Mouse (Mus musculus) embryonic facial prominence, embryonic 14.5 days (tissue): ENCODE data around the gene Coro1b. TPM values are rescaled to one million over a fixed set of nuclear protein-coding genes. Genes with fewer than 3 reads are reported as not detected.
A peak's percentile ranks its signal among the peaks of the same experiment; 100 is the strongest.

ENCODE experiments used
- ATAC-seq: fragments of 200-750 bp; cut with Nextera tagmentation; 2 replicates; pipeline ENCODE4 v1.8.0; 2017; ENCODE audit warnings: low read depth, moderate number of reproducible peaks, moderate TSS enrichment
- DNase-seq: peaks from one replicate; pipeline ENCODE4 v3.0.0-alpha.2; 2015; ENCODE audit warnings: low spot score
- H3K27ac ChIP-seq: fragments of 300-500 bp; sonication (generic); replicated peaks from 2 replicates; pipeline ENCODE4 v1.5.1; 2014; ENCODE audit warnings: low read depth, mild to moderate bottlenecking, low read length, moderate library complexity
- H3K27me3 ChIP-seq: fragments of 300-500 bp; sonication (generic); replicated peaks from 2 replicates; pipeline ENCODE4 v1.6.1; 2014; ENCODE audit warnings: low read length; ENCODE audit not compliant: control insufficient read depth, insufficient read depth
- H3K36me3 ChIP-seq: fragments of 300-500 bp; sonication (generic); 2 replicates; pipeline ENCODE4 v1.6.1; 2014; ENCODE audit warnings: low read length, mixed read lengths; ENCODE audit not compliant: control insufficient read depth, insufficient read depth
- H3K4me1 ChIP-seq: fragments of 300-500 bp; sonication (generic); 2 replicates; pipeline ENCODE4 v1.6.1; 2014; ENCODE audit warnings: antibody characterized with exemption, low read length; ENCODE audit not compliant: control insufficient read depth, insufficient read depth
- H3K4me2 ChIP-seq: fragments of 300-500 bp; sonication (generic); 2 replicates; pipeline ENCODE4 v1.6.1; 2014; ENCODE audit warnings: low read depth, mild to moderate bottlenecking, low read length, moderate library complexity, mixed read lengths
- H3K4me3 ChIP-seq: fragments of 300-500 bp; sonication (generic); 2 replicates; pipeline ENCODE4 v1.5.1; 2014; ENCODE audit warnings: low read depth, mild to moderate bottlenecking, low read length
- H3K9ac ChIP-seq: fragments of 300-500 bp; sonication (generic); 2 replicates; pipeline ENCODE4 v1.6.1; 2014; ENCODE audit warnings: low read depth, mild to moderate bottlenecking, low read length, moderate library complexity, mixed read lengths
- H3K9me3 ChIP-seq: fragments of 300-500 bp; sonication (generic); 2 replicates; pipeline ENCODE4 v1.6.1; 2016; ENCODE audit warnings: low read length; ENCODE audit not compliant: control insufficient read depth
- WGBS: fragments of 180-500 bp; shearing (Covaris S2); extraction: QIAGEN DNeasy Blood & Tissue Kit; methylation state at CpG from one replicate; pipeline ENCODE4 v1.1.7; 2014; 5-methylcytosine and 5-hydroxymethylcytosine counted together
- polyA plus RNA-seq: library from polyadenylated mRNA; unstranded; fragments of >200 nt; fragmentation: Nextera tagmentation; extraction: Ambion mirVana; gene quantifications from 2 replicates; pipeline ENCODE4 v1.2.1, GENCODE M21; 2014

The Coro1b gene
- polyA plus RNA-seq, 1 experiment from 2014 or later = 139 TPM

DNA sequence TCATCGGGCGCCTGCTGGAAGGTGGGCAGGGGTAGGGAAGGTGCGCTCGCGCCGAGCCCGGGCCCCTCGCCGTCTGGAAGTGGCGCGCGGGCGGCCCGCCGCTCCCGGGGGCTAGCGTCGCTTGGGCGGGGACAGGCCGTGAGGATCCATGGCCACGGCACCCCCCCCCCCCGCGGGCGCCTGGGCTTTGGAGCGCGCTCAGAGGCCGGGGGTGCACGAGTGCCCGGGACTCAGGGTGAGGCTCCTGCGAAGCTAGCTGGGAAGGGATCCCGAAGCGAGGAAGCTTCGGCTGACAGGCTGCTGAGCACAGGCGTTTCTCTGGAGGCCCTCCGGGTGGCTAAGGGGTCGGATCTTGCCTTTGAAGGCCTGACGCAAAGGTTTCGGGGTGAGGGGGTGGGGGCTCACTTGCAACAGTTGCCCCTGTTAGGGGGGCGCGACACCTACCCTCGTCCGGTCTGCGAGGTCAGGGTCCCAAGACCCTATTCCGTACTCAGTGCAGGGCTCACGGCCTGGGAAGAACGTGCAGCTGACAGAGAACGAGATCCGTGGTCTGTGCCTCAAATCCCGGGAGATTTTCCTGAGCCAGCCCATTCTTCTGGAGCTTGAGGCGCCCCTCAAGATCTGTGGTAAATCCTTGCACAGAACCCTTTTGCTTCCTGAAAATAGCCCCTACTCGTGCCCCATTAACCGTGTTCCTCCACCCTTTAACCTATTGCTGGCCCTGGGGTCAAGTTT, 44.0 kb downstream of the Coro1b start:
- under 1% methylated on average over 20 of the region's 52 CpGs for WGBS
- peak; percentile 53 for DNase-seq
- peaks cover 17% of the 10 kb centered on the region for H3K4me1 ChIP-seq

DNA sequence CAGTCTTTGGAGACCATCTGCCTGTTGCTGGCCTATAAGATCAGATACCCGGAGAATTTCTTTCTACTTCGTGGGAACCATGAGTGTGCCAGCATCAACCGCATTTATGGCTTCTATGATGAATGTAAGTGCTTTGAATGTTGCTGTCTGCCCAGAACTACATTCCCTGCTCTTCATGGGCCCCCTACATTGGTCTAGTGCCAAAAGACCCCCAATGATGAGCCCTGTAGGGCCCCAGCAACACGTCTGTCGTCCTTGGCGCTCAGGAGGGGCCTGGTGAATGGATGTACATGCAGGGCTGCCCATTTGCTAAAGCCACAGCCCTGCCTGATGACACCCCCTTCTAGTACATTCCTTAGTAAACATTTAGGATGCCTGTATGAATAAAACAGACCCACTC, 44.7 kb downstream of the Coro1b start:
- Histone ChIP-seq H3K4me3 (peak overlapping the region; percentile 94), H3K4me2 (peak overlapping the region; percentile 91), H3K36me3 (peaks cover 47% of the 10 kb centered on the region), H3K27ac (no peak overlapping the region), H3K27me3 (no peaks in the 10 kb centered on the region), H3K9ac (peak overlapping the region; percentile 96), H3K4me1 (peaks cover 17% of the 10 kb centered on the region), H3K9me3 (no peaks in the 10 kb centered on the region)
- ATAC-seq = no peak
- no peak for DNase-seq
- WGBS = 64% methylated on average over 6 of the region's 6 CpGs

More for the DNA sequence above, 44.0 kb downstream of the Coro1b start:
- H3K4me3 ChIP-seq = peak overlapping the region; percentile 94
- H3K4me2 ChIP-seq = peak overlapping the region; percentile 91
- H3K27ac ChIP-seq = peak overlapping the region; percentile 91
- peaks cover 42% of the 10 kb centered on the region for H3K36me3 ChIP-seq
- peak overlapping the region; percentile 96 for H3K9ac ChIP-seq
- peak; percentile 45; the same call in 1 of the 2 replicates for ATAC-seq
- no peaks in the 10 kb centered on the region for H3K9me3 ChIP-seq
- no peaks in the 10 kb centered on the region for H3K27me3 ChIP-seq

DNA sequence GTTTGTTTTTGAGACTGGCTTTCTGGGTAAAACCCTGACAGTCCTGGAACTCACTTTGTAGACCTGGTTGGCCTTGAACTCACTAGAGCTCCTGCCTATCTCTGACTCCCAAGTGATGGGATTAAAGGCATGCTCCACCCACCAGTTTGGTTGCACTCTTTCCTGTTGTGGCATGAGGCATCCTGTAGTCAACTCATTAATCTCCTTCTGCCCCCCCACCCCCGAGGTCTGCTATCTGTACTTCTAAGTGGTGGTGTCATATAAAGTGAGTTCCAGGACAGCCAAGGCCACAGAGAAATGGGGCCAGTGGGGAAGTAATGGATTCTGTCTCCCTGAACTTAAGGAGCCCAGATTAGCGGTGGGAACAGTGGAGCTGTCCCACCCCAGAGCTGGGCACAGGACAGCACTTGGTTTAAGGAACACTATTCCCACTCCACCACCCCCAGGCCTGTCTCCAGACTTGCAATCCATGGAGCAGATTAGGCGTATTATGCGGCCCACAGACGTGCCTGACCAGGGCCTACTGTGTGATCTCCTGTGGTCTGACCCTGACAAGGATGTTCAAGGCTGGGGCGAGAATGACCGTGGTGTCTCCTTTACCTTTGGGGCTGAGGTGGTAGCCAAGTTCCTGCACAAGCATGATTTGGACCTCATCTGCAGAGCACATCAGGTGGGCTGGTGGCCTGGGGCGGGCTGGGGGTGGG, 45.8 kb downstream of the Coro1b start:
- H3K36me3 ChIP-seq = peaks cover 58% of the 10 kb centered on the region
- no peaks in the 10 kb centered on the region for H3K27me3 ChIP-seq
- ATAC-seq (no peak), DNase-seq (no peak)
- no peak overlapping the region for H3K4me2 ChIP-seq
- H3K4me1 ChIP-seq = peaks cover 17% of the 10 kb centered on the region
- no peak overlapping the region for H3K27ac ChIP-seq
- WGBS = 87% methylated on average over 8 of the region's 8 CpGs
- H3K4me3 ChIP-seq = no peak overlapping the region
- no peaks in the 10 kb centered on the region for H3K9me3 ChIP-seq
- peak overlapping the region; percentile 6; the same call in 1 of the 2 replicates for H3K9ac ChIP-seq

DNA sequence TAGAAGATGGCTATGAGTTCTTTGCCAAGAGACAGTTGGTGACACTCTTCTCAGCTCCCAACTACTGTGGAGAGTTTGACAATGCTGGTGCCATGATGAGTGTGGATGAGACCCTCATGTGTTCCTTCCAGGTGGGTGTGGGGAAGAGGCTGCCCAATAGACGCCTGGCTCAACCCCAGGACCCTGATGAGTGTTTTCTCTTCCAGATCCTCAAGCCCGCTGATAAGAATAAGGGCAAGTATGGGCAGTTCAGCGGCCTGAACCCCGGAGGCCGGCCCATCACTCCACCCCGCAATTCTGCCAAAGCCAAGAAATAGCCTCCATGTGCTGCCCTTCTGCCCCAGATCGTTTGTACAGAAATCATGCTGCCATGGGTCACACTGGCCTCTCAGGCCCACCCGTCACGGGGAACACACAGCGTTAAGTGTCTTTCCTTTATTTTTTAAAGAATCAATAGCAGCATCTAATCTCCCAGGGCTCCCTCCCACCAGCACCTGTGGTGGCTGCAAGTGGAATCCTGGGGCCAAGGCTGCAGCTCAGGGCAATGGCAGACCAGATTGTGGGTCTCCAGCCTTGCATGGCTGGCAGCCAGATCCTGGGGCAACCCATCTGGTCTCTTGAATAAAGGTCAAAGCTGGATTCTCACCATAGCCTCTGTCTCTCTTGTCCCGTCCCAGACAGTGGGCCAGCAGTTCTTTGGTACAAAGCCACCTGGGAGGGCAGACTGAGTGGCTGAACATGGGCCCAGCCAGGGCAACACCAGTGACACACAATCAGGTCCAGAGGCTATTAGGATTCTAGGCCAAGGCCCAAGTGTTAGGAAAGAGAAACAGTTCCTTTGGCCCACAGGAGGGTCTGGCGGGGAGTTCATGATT, 46.6 kb downstream of the Coro1b start:
- Histone ChIP-seq H3K4me3 (no peak overlapping the region), H3K27ac (no peak overlapping the region), H3K4me2 (no peak overlapping the region), H3K9ac (no peak overlapping the region; the same call in 1 of the 2 replicates), H3K4me1 (peaks cover 17% of the 10 kb centered on the region), H3K9me3 (no peaks in the 10 kb centered on the region), H3K27me3 (no peaks in the 10 kb centered on the region), H3K36me3 (peaks cover 66% of the 10 kb centered on the region)
- DNase-seq = no peak
- no peak for ATAC-seq
- WGBS = 81% methylated on average over 12 of the region's 12 CpGs

DNA sequence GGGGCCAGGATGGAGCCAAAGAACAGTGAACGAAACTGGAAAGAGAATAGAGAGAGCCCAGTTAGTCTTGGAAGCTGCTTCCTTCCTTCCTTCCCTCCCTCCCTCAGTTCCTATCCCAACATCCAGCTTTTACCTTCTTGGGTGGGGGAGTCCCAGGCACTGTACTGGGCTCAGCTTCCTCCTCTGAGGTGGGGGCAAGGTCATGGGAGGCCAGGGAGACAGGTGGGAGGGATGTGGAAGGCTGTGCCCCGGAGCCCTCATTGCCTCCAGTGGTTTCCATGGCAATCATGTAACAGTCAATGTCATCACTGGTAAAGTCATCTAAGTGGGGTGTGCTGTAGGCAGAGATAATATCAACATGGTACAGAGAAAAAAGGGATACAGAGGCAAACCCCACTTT, 47.6 kb downstream of the Coro1b start:
- H3K36me3 ChIP-seq = peaks cover 69% of the 10 kb centered on the region
- H3K4me2 ChIP-seq = no peak overlapping the region
- H3K9me3 ChIP-seq = no peaks in the 10 kb centered on the region
- no peaks in the 10 kb centered on the region for H3K27me3 ChIP-seq
- no peak overlapping the region for H3K4me3 ChIP-seq
- H3K4me1 ChIP-seq = peaks cover 23% of the 10 kb centered on the region
- no peak for DNase-seq
- WGBS = 51% methylated on average over 2 of the region's 2 CpGs
- H3K27ac ChIP-seq = no peak overlapping the region
- ATAC-seq = no peak
- no peak overlapping the region for H3K9ac ChIP-seq

DNA sequence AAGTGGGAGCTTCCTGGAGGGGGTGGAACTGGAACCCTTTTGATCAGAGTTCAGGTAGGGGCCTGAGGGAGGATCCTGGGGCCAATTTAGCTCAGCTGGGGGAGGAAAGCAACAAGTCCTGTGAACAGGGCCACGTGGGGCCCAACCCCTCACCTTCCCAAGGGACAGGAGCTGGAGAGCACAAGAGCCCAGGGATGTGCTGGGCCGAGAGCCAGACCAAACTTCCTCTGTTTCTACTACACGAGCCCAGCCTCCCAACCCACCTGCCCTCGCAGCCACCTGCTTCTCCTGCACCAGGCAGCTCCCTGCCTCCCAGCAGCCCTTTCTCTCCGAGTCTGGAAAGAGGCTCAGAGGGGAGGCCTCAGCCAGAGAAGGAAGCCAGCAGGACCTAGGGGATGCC, 48.1 kb downstream of the Coro1b start:
- Histone ChIP-seq H3K36me3 (peaks cover 69% of the 10 kb centered on the region), H3K4me2 (no peak overlapping the region), H3K4me1 (peaks cover 19% of the 10 kb centered on the region), H3K9ac (no peak overlapping the region), H3K4me3 (no peak overlapping the region), H3K9me3 (no peaks in the 10 kb centered on the region), H3K27ac (no peak overlapping the region), H3K27me3 (no peaks in the 10 kb centered on the region)
- ATAC-seq = no peak
- WGBS = 13% methylated on average over 5 of the region's 5 CpGs
- peak; percentile 74 for DNase-seq

DNA sequence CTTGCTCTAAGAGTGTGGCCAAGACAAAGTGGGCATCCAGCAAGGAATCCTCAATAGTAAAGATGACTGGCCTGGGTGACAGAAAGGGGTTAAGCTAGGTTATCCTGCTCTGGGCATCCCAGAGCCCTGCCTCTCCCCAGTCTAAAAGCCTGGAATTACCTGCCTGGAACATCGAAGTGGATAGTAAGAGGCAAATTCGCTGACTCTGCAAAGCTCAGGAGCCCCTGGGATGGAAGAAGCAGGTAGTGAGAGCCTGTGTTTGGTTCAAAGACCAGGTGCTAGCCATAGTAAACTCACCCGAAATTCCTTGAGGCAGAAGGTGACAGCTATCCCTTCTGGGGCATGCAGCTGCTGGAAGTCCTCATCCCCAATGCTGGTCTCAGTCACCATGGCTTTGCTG, 48.8 kb downstream of the Coro1b start:
- Histone ChIP-seq H3K27me3 (no peaks in the 10 kb centered on the region), H3K27ac (no peak overlapping the region), H3K36me3 (peaks cover 69% of the 10 kb centered on the region), H3K4me1 (peaks cover 23% of the 10 kb centered on the region), H3K4me2 (no peak overlapping the region), H3K9ac (no peak overlapping the region), H3K9me3 (no peaks in the 10 kb centered on the region), H3K4me3 (no peak overlapping the region)
- 58% methylated on average over 3 of the region's 3 CpGs for WGBS
- no peak for ATAC-seq
- DNase-seq = no peak

DNA sequence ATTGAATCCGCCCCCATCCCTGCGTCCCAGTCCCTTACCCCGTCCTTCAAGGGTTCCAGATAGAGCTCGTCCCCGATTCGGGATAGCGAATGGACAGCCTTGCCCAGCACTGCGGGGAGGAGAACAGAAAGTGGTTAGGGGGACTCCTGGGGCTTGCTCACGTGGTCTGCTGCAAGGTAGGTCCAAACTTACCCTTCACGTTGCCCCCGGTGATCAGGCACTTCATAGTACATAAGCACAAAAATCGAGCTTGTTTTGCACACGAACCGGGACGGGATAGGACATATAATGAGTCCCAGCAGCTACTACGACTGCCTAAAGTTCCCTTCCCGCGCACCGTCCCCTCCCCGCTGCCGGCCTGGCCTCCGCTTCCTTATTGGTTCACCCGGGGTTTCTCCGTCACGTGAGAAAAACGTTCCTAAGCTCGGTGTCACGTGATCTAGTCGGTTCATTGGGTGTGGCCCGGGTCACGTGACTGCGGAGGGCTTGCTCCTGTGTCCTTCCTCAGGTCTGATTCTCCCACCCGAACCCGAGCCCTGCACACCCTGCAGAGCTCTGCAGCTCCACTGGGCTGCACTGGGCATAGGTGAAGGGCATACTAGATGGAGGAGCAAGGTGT, 53.0 kb downstream of the Coro1b start, which contains the start of gene Rad9a:
TSS of gene Rad9a (minus strand) at position 372 of the 619 bp plus-strand sequence.
- Histone ChIP-seq H3K4me1 (peaks cover 14% of the 10 kb centered on the region), H3K27me3 (no peaks in the 10 kb centered on the region), H3K9ac (peak within 1 kb of the TSS; percentile 74), H3K36me3 (peaks cover 38% of the 10 kb centered on the region), H3K27ac (peak within 1 kb of the TSS; percentile 58; the same call in 1 of the 2 replicates), H3K4me3 (peak within 1 kb of the TSS; percentile 61), H3K9me3 (no peaks in the 10 kb centered on the region), H3K4me2 (peak within 1 kb of the TSS; percentile 92)
- DNase-seq (peak; percentile 99), ATAC-seq (peak; percentile 77)
- 0% methylated on average over 33 of the region's 34 CpGs for WGBS
